Mouse (Mus musculus) urinary bladder, postnatal 36 days (tissue): ENCODE measurements around the gene Gm19402.

Experiments used
- DNase-seq, 2 experiments: peaks; one replicate each; pipeline ENCODE4 v3.0.0; 2022; ENCODE audit warnings: low spot score in 2 of 2, mixed read lengths in 1 of 2

The Gm19402 gene

GRCm38 (mm10) chr10:77666342-77666741, 24.2 kb downstream of the Gm19402 start:
- DNase-seq = peak in 1 of 2 experiments; percentile 13

DNA sequence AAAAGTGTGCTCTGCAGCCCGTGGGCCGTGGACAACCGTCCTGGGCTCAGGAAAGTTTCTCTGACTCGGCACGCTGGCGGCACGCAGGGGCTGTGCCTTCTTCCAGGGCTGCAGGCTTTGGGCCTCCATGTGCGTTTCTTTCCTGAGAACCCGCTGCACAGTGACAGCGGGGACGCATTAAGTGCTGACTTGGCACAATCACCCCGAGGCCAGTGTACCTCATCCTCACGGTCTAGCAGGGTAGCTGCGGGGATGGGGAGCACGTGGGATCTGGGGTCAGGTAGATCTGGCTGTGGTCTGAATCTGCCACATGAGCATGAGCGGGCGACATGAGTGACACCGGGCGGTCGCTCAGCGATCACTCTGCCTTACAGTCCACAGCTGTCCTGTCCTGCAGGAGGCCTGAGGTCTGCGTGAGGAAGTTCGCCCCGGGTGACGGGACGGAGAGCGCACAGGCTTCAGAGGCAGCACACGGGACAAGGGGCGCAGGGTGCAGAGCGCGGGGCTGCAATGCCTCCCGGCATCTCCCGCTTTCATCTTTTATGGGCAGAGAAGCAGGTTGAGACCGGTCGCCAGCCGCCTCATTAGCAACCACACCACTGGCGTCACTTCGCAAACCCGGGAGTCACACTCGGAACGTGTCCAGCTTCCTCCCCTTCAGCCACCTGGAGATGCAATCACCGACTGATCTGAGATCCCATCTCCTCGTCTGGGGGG, 26.4 kb downstream of the Gm19402 start:
- no peak for DNase-seq

- no peak for DNase-seq
These were observed 32.1 kb downstream of the Gm19402 start for GRCm38 (mm10) chr10:77658286-77658994.

GRCm38 (mm10) chr10:77652046-77652445, 38.5 kb downstream of the Gm19402 start:
- no peak for DNase-seq

DNA sequence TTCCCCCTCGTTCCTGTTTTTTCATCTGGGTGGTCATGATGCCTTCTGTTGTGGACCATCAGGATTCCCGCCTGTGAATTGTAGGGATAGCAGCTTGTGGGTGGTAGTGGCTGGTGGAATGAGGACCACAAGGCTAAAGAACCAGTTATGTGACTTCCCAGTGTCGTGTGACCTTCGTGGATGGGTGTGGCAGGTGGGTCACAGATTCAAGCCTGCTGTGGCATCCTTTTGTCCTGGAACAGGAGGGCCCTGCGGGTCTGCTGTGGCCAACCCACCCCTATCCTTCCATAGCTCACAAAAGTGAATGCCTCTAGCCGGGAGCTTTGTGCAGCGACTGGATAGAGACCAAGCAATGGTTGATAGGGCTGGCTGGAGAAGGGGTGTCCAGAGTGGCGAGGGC, 42.7 kb downstream of the Gm19402 start:
- no peak for DNase-seq

DNA sequence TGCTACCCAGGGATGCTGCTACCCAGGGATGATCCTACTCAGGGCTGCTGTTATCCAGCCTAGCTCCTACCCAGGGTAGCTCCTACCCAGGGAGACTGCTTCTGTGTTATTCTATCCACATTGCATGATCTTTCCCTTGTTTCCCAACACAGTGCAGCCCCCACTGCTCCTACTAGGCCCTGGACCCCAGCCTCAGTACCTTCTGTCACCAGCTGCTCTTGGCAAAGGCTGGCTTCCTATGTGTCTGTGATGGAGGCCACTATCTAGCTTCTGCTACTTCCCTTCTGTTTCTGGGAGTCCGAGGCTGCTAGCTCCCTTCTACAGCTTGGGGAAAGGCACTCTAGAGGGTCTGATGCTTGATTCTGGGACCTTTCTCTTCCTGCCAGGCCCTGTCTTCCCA, 43.1 kb downstream of the Gm19402 start:
- no peak for DNase-seq

DNA sequence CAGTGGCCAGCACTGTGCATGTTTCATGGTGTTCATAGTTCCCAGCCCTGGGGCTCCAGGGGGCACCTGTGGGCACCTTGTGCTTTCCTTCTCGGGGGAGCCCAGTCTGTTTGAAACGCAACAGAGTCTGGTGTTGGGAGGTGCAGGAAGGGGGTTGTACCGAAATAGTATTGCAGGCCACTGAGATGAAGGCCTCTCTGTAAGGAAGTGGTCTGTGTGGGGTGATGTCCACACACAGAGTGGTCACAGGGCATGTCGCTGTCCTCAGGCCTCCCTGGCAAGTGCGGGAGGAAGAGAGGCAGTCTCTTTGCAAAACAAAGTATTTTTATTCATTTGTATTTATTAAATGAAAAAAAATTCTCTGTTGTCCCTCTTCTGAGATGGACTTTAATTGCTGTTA, 45.0 kb downstream of the Gm19402 start:
- no peak for DNase-seq

GRCm38 (mm10) chr10:77643160-77643559, 47.4 kb downstream of the Gm19402 start:
- no peak for DNase-seq
